Mouse (Mus musculus): Measurements from ENCODE around the gene Pitpnm3.

Pitpnm3 gene

GRCm38 (mm10) chr11:72014674-72015073, 120.9 kb downstream of the Pitpnm3 start:
- no peak for DNase-seq

DNA sequence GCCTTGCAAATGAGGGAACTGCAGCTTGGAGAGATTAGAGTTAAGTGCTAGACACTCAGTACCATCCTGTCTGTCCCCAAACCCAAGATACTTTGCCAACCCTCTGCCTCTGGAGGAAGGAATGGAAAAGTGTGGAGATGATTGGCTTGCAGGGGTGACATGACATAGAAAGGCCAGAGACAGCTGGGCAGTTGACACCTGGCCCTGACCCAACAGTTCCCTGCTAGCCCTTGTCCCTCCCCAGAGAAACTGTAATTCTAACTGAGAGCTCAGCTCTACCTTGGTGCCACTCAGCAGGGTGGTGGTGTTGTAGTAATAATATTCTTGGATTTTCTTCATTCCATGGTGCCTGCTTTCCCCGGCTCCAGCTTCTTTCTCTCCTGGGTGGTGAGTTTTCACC, 123.6 kb downstream of the Pitpnm3 start:
- DNase-seq, result no peak

DNA sequence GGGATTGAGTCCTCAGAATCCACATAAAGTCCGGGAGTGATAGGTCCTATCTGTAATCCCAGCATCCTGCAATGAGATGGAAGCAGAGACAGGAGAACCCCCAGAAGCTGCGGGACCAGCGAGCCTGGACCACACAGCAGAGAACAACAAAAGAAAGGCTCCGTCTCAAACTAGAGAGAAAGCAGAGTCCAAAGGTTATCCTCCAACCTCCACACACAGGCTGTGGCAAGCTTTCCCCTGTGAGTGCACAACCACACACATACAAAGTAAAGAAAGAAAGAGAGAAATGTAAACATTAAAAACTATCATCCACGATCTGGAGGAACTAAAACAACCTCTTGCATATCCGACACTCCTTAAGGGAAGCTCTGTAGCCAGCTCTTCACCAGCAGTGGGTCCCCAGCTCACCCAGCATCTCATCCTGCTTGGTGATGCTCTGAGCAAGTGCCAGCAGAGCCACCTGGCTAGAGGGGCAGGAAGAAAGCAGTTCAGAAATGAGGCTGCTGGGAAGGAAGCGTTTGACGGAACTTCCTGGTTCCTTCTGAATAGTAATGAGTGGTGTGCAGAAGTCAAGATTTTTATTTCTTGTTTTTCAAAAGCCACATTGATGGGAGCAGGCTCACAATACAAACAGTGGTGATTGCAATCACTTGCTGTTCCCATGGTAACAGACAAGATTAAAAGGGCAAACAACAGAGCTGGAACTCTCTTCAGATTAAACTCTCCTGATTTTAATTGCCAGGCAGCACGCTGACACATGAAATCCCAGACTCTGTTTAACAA, 124.4 kb downstream of the Pitpnm3 start:
- DNase-seq, result no peak

DNA sequence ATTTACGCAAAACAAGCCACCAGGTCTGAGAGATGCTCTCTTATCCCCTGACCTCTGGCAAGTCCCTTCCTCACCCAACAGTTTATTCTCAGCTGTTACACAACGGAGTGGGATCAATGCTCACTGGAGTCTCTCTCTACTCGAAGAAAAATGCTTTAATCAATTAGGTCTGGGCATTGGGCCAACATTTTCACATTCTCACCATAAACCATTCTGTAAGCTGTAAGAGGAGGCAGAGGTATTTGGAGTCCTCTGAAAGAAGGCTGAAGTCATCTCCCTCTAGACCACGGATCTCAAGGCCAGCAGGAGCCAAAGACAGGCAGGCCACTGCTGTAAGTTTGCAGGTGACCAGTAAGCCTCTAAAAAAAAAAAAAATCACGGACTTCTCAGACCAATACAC, 125.2 kb downstream of the Pitpnm3 start:
- DNase-seq, result no peak

DNA sequence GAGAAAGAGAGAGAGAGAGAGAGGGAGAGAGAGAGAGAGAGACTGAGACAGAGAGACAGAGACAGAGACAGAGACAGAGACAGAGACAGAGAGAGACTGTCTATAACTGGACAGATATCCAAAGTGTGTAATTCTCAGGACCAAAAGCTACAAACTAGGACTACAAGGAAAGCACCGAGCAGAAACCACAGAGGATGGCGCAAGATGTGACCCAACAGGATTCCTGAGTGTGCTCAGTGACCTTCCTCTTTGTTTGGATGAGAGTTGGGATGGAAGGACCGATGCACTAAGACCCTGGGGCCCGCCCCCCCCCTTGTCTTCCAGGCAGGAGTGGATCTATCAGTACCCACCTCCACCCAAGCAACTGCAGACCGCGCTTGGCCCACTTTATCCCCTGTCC, 130.0 kb downstream of the Pitpnm3 start:
- no peak for DNase-seq

DNA sequence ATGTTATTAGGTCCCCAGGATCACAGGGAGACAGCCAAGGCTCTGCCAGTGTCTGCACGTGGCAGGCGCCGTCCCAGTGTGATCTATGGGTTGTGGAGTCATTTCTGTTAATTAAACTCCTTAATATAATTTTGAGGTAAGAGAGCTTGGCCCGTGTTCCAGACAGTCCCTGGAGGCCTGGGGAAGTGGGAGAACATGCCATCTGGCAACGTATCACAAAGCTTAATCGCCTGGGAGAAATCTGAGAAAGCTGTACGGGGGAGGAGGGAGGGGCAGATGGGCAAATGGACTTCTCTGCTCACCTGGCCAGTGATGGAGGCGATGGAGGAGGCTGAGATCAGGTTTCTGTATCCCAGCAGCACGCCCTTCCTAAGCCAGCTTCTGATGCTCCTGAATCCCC, 132.4 kb downstream of the Pitpnm3 start:
- DNase-seq, result no peak

DNA sequence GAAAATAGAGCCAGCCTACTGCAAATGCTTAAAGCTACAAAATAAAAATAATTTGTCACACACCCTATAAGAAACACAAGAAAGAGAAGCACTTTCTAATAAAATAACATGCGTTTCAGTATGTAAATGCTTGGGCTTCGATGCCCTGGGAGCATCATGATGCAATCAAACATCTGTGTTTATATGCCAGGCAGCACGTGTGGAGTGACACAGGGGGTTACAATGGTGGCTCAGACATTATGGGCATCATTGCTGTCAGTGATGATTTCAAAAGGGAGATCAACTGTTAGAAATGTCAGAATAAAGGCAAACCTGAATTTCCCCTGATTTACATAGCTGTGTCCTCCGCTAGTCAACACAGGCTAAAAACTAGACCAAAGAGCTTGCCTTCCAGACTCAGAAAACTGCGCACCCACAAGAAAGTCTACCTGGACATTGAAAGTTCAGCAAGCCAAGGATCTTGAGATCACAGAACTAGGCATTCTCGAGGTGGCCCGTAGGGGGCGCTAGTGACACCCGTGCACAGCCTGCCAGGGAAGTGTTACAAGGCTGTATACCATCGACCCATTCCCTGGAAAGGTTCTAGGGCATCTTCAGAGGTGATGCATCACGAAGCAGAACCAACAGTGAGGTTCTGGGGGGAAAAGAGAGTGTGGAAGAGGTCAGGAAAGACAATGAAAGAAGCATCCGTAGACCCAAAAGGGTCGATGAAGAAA, 133.3 kb downstream of the Pitpnm3 start:
- DNase-seq, result peak; percentile 12 to 59

DNA sequence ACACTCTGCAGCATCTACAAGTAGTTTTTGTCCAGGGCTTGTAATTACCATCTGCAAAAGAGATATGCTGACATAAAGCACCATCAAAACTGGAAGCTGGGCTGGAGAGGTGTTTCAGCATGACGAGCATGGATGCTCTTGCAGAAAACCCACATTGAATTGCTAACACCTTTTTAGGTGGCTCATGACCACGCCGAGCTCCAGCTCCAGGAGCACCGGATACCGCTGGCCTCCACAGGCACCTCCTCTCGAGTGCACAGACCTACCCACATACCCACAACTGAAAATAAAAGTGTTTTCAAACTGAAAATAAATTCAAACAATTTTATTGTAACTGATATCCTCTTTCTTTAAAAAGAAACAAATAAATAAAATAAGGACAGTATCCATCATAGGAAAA, 135.4 kb downstream of the Pitpnm3 start:
- no peak for DNase-seq
